Mouse (Mus musculus) liver, embryonic 12.5 days (tissue): ENCODE results near the gene Washc1. TPM values are rescaled to one million over a fixed set of nuclear protein-coding genes. Genes with fewer than 3 reads are reported as not detected.
"Not testable (repeated sequence)": the region's sequence is repeated elsewhere in the genome, so short reads cannot be mapped to it uniquely, and the experiment has no call there.

Experiments used
- ATAC-seq: fragments of 200-750 bp; cut with Nextera tagmentation; 2 replicates; pipeline ENCODE4 v1.8.0; 2017; ENCODE audit warnings: moderate number of reproducible peaks, mild to moderate bottlenecking, moderate library complexity
- H3K27ac ChIP-seq: fragments of 300-500 bp; sonication (generic); 2 replicates; pipeline ENCODE4 v1.5.1; 2016; ENCODE audit warnings: mild to moderate bottlenecking
- H3K27me3 ChIP-seq: fragments of 300-500 bp; sonication (generic); replicated peaks from 2 replicates; pipeline ENCODE4 v1.6.1; 2016; ENCODE audit warnings: mild to moderate bottlenecking, moderate library complexity
- H3K36me3 ChIP-seq: fragments of 300-500 bp; sonication (generic); 2 replicates; pipeline ENCODE4 v1.6.1; 2016; ENCODE audit warnings: mild to moderate bottlenecking, moderate library complexity
- H3K4me1 ChIP-seq: fragments of 300-500 bp; sonication (generic); 2 replicates; pipeline ENCODE4 v1.6.1; 2016
- H3K4me2 ChIP-seq: fragments of 300-500 bp; sonication (generic); 2 replicates; pipeline ENCODE4 v1.6.1; 2016; ENCODE audit warnings: mild to moderate bottlenecking, moderate library complexity
- H3K4me3 ChIP-seq: fragments of 300-500 bp; sonication (generic); 2 replicates; pipeline ENCODE4 v1.5.1; 2016; ENCODE audit warnings: mild to moderate bottlenecking, moderate library complexity
- H3K9ac ChIP-seq: fragments of 300-500 bp; sonication (generic); 2 replicates; pipeline ENCODE4 v1.6.1; 2016; ENCODE audit warnings: mild to moderate bottlenecking, moderate library complexity
- H3K9me3 ChIP-seq: fragments of 300-500 bp; sonication (generic); replicated peaks from 2 replicates; pipeline ENCODE4 v1.6.1; 2016; ENCODE audit warnings: mild to moderate bottlenecking, moderate library complexity
- WGBS: fragments of 180-500 bp; shearing (Covaris S2); methylation state at CpG from one replicate; pipeline ENCODE4 v1.1.7; 2016; ENCODE audit not compliant: insufficient replicate concordance; 5-methylcytosine and 5-hydroxymethylcytosine counted together
- polyA plus RNA-seq: library from polyadenylated mRNA; unstranded; fragments of >200 nt; fragmentation: Nextera tagmentation; extraction: Ambion mirVana; gene quantifications from 2 replicates; pipeline ENCODE4 v1.2.1, GENCODE M21; 2016

Washc1 gene
- polyA plus RNA-seq, 1 experiment from 2014 or later, result 23.0 TPM

GRCm38 (mm10) chr17:66120701-66121100 is 9.4 kb downstream of the Washc1 start:
- Histone ChIP-seq H3K27me3 (no peaks in the 10 kb centered on the region), H3K4me1 (peaks cover 33% of the 10 kb centered on the region), H3K9me3 (no peaks in the 10 kb centered on the region), H3K4me3 (no peak overlapping the region), H3K9ac (no peak overlapping the region), H3K4me2 (no peak overlapping the region), H3K36me3 (peaks cover 49% of the 10 kb centered on the region), H3K27ac (no peak overlapping the region)
- no peak for ATAC-seq
- 57% methylated on average over 1 of the region's 1 CpGs for WGBS

GRCm38 (mm10) chr17:66123066-66123815 is 11.9 kb downstream of the Washc1 start, which contains the start of gene Ddx11:
TSS of gene Ddx11 (plus strand) at chr17:66123520.
- Histone ChIP-seq H3K4me3 (peak within 1 kb of the TSS; percentile 82), H3K36me3 (peaks cover 46% of the 10 kb centered on the region), H3K4me1 (peaks cover 33% of the 10 kb centered on the region), H3K27me3 (no peaks in the 10 kb centered on the region), H3K4me2 (peak within 1 kb of the TSS; percentile 75), H3K9me3 (no peaks in the 10 kb centered on the region), H3K27ac (peak within 1 kb of the TSS; percentile 93), H3K9ac (peak within 1 kb of the TSS; percentile 82)
- 5% methylated on average over 45 of the region's 45 CpGs for WGBS
- peak; percentile 86 for ATAC-seq

GRCm38 (mm10) chr17:66123816-66124610 is 12.7 kb downstream of the Washc1 start:
- Histone ChIP-seq H3K36me3 (peaks cover 46% of the 10 kb centered on the region), H3K4me2 (peak overlapping the region; percentile 75), H3K27me3 (no peaks in the 10 kb centered on the region), H3K4me3 (peak overlapping the region; percentile 82), H3K9me3 (no peaks in the 10 kb centered on the region), H3K27ac (peak overlapping the region; percentile 93), H3K4me1 (peaks cover 33% of the 10 kb centered on the region), H3K9ac (peak overlapping the region; percentile 82)
- ATAC-seq, result peak; percentile 16; the same call in 1 of the 2 replicates
- WGBS, result 1% methylated on average over 20 of the region's 20 CpGs

GRCm38 (mm10) chr17:66125211-66125610 is 13.9 kb downstream of the Washc1 start:
- no peak for ATAC-seq
- 58% methylated on average over 5 of the region's 5 CpGs for WGBS
- Histone ChIP-seq H3K27me3 (no peaks in the 10 kb centered on the region), H3K9ac (peak overlapping the region; percentile 82; the same call in 1 of the 2 replicates), H3K9me3 (no peaks in the 10 kb centered on the region), H3K4me3 (peak overlapping the region; percentile 82; the same call in 1 of the 2 replicates), H3K4me1 (peaks cover 33% of the 10 kb centered on the region), H3K27ac (peak overlapping the region; percentile 61), H3K4me2 (peak overlapping the region; percentile 75), H3K36me3 (peaks cover 45% of the 10 kb centered on the region)

GRCm38 (mm10) chr17:66130371-66130770 is 19.0 kb downstream of the Washc1 start:
- Histone ChIP-seq H3K27ac (no peak overlapping the region), H3K4me1 (peaks cover 3% of the 10 kb centered on the region), H3K4me2 (no peak overlapping the region), H3K4me3 (no peak overlapping the region), H3K9ac (no peak overlapping the region), H3K9me3 (no peaks in the 10 kb centered on the region), H3K36me3 (peaks cover 91% of the 10 kb centered on the region), H3K27me3 (no peaks in the 10 kb centered on the region)
- no peak for ATAC-seq
- WGBS, result 86% methylated on average over 9 of the region's 9 CpGs

GRCm38 (mm10) chr17:66131212-66131611 is 19.9 kb downstream of the Washc1 start:
- H3K27ac ChIP-seq, result no peak overlapping the region
- H3K4me3 ChIP-seq, result no peak overlapping the region
- 90% methylated on average over 4 of the region's 4 CpGs for WGBS
- H3K36me3 ChIP-seq, result peaks cover 97% of the 10 kb centered on the region
- no peaks in the 10 kb centered on the region for H3K4me1 ChIP-seq
- no peak overlapping the region for H3K4me2 ChIP-seq
- ATAC-seq, result peak; percentile 42
- H3K27me3 ChIP-seq, result no peaks in the 10 kb centered on the region
- H3K9me3 ChIP-seq, result no peaks in the 10 kb centered on the region
- H3K9ac ChIP-seq, result no peak overlapping the region

- peaks cover 44% of the 10 kb centered on the region for H3K36me3 ChIP-seq
- peak; percentile 67 for ATAC-seq
Observed at GRCm38 (mm10) chr17:66152706-66153662, 41.6 kb downstream of the Washc1 start.

GRCm38 (mm10) chr17:66153735-66154423 is 42.5 kb downstream of the Washc1 start:
- H3K4me3 ChIP-seq, ATAC-seq, H3K27me3 ChIP-seq, H3K27ac ChIP-seq, H3K9ac ChIP-seq, H3K9me3 ChIP-seq, H3K4me2 ChIP-seq, H3K4me1 ChIP-seq: not testable (repeated sequence)
- WGBS, result 78% methylated on average over 4 of the region's 4 CpGs
- peaks cover 36% of the 10 kb centered on the region for H3K36me3 ChIP-seq

More at GRCm38 (mm10) chr17:66152706-66153662, 41.6 kb downstream of the Washc1 start:
- not testable (repeated sequence) for H3K9me3 ChIP-seq, H3K4me1 ChIP-seq, H3K4me3 ChIP-seq, H3K27me3 ChIP-seq, H3K9ac ChIP-seq, H3K4me2 ChIP-seq, H3K27ac ChIP-seq
- 61% methylated on average over 6 of the region's 8 CpGs for WGBS

GRCm38 (mm10) chr17:66154876-66155275 is 43.5 kb downstream of the Washc1 start:
- Histone ChIP-seq H3K4me2 (no peak overlapping the region), H3K4me1 (no peaks in the 10 kb centered on the region), H3K36me3 (peaks cover 26% of the 10 kb centered on the region), H3K27me3 (no peaks in the 10 kb centered on the region), H3K9me3 (no peaks in the 10 kb centered on the region), H3K4me3 (no peak overlapping the region), H3K27ac (no peak overlapping the region), H3K9ac (no peak overlapping the region)
- 37% methylated on average over 2 of the region's 2 CpGs for WGBS
- no peak for ATAC-seq

GRCm38 (mm10) chr17:66158271-66158670 is 46.9 kb downstream of the Washc1 start:
- H3K4me2 ChIP-seq, result no peak overlapping the region
- peaks cover 17% of the 10 kb centered on the region for H3K9me3 ChIP-seq
- 82% methylated on average over 5 of the region's 5 CpGs for WGBS
- H3K4me3 ChIP-seq, result no peak overlapping the region
- no peaks in the 10 kb centered on the region for H3K4me1 ChIP-seq
- H3K27me3 ChIP-seq, result no peaks in the 10 kb centered on the region
- ATAC-seq, result no peak
- no peaks in the 10 kb centered on the region for H3K36me3 ChIP-seq
- H3K9ac ChIP-seq, result no peak overlapping the region
- no peak overlapping the region for H3K27ac ChIP-seq

GRCm38 (mm10) chr17:66167141-66167540 is 55.8 kb downstream of the Washc1 start:
- H3K4me2 ChIP-seq, H3K9ac ChIP-seq, H3K4me1 ChIP-seq, H3K27ac ChIP-seq, H3K36me3 ChIP-seq, H3K4me3 ChIP-seq, H3K27me3 ChIP-seq, ATAC-seq: not testable (repeated sequence)
- H3K9me3 ChIP-seq, result peaks cover 19% of the 10 kb centered on the region
- WGBS, result 84% methylated on average over 5 of the region's 5 CpGs
